Mouse (Mus musculus) sigmoid colon, adult 10 weeks (tissue): Measurements from ENCODE around the gene Shh. TPM values are rescaled to one million over a fixed set of nuclear protein-coding genes. Genes with fewer than 3 reads are reported as not detected.

Source experiments
- polyA plus RNA-seq: library from polyadenylated mRNA; stranded (reverse); fragments of 350-450 nt; fragmentation: Illumina TruSeq; extraction: RNeasy Lipid Tissue Mini Kit (QIAGEN cat#74804); gene quantifications from one replicate; pipeline ENCODE4 v1.2.3, GENCODE M21; 2014; ENCODE audit warnings: low read depth, low replicate concordance

Gene Shh
- polyA plus RNA-seq = 1.5 TPM

DNA sequence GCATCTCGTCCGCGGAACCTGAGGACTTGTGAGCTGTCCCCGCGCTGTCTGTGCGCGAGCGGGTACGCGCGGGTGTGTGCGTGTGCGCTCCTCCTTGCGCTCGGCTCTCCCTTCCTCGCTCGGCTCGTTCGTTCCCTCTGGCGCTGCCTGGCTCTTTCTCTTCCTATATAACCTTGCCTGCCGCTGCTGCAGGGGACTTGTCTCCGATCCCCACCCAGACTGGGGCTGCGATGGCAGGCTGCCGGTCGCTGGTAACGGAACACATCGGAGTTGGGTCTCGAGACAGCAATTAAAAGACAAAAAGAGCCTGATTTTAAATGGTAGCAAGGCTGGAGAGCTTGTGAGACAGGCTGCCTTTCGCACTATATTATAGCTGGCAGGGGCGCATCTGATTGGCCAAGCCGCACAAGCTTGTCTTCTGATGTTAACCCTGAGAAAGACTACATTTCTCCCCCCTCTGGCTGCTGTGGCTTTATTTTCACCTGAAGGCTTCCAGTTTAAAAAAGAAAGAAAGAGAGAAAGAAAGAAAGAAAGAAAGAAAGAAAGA lies at the start of gene Shh:
Gene Shh, minus strand, starts transcription at position 497 of the 547 bp plus-strand sequence.

Other genes with a start within 250 kb of the Shh start
- 2.4 TPM for gene Cnpy1, start 221.4 kb downstream of the Shh start, polyA plus RNA-seq
- gene Rbm33, start 150.1 kb downstream of the Shh start, polyA plus RNA-seq = 90.8 TPM